Mouse (Mus musculus) myocyte (in vitro differentiated cells): ENCODE measurements around the gene Ankrd6. TPM values are rescaled to one million over a fixed set of nuclear protein-coding genes. Genes with fewer than 3 reads are reported as not detected.
A peak's percentile ranks its signal among the peaks of the same experiment; 100 is the strongest.

Source experiments
- H3K27me3 ChIP-seq: one replicate; pipeline ENCODE4 v1.6.1; 2011; ENCODE audit not compliant: control insufficient read depth, insufficient read depth, insufficient read length
- H3K36me3 ChIP-seq: one replicate; pipeline ENCODE4 v1.6.1; 2011; ENCODE audit not compliant: control insufficient read depth, insufficient read depth
- H3K4me2 ChIP-seq: one replicate; pipeline ENCODE4 v1.6.1; 2011; ENCODE audit warnings: low read depth, control low read depth
- H3K4me3 ChIP-seq: one replicate; pipeline ENCODE4 v1.5.1; 2011; ENCODE audit warnings: mild to moderate bottlenecking, control low read depth, moderate library complexity
- H3K79me2 ChIP-seq: one replicate; pipeline ENCODE4 v1.6.1; 2011; ENCODE audit not compliant: control insufficient read depth, insufficient read depth
- H3ac ChIP-seq: one replicate; pipeline ENCODE4 v1.6.1; 2011; ENCODE audit not compliant: control insufficient read depth, insufficient read length
- CEBPB ChIP-seq: IDR thresholded peaks from 2 replicates; pipeline ENCODE4 v1.6.1; 2011; ENCODE audit warnings: mild to moderate bottlenecking, moderate library complexity; ENCODE audit not compliant: poor library complexity, insufficient read depth, severe bottlenecking
- E2F4 ChIP-seq: IDR thresholded peaks from one replicate; pipeline ENCODE4 v1.6.1; 2011; ENCODE audit warnings: mild to moderate bottlenecking, control low read depth, moderate library complexity; ENCODE audit not compliant: insufficient read depth
- MAX ChIP-seq: IDR thresholded peaks from one replicate; pipeline ENCODE4 v1.6.1; 2011; ENCODE audit warnings: low read depth, mild to moderate bottlenecking, control low read depth
- MYOD1 ChIP-seq, 3 experiments: IDR thresholded peaks; one replicate each; pipeline ENCODE4 v1.6.1; 2011; ENCODE audit warnings: control low read depth in 2 of 3, low read depth in 2 of 3, mild to moderate bottlenecking in 2 of 3, moderate library complexity in 1 of 3; ENCODE audit not compliant: insufficient read length in 2 of 3, control insufficient read depth in 1 of 3
- MYOG ChIP-seq, 3 experiments: IDR thresholded peaks; one replicate each; pipeline ENCODE4 v1.6.1; 2011; ENCODE audit warnings: control low read depth in 2 of 3, low read depth in 2 of 3, mild to moderate bottlenecking in 2 of 3; ENCODE audit not compliant: insufficient read length in 2 of 3, control insufficient read depth in 1 of 3, insufficient read depth in 1 of 3
- POLR2A ChIP-seq: IDR thresholded peaks from one replicate; pipeline ENCODE4 v1.6.1; 2011; ENCODE audit warnings: low read depth, mild to moderate bottlenecking, control low read depth, moderate library complexity; ENCODE audit not compliant: insufficient read length
- POLR2AphosphoS2 ChIP-seq: IDR thresholded peaks from one replicate; pipeline ENCODE4 v1.6.1; 2011; ENCODE audit warnings: low read depth, control low read depth; ENCODE audit not compliant: insufficient read length
- REST ChIP-seq: IDR thresholded peaks from one replicate; pipeline ENCODE4 v1.6.1; 2011; ENCODE audit warnings: mild to moderate bottlenecking, control low read depth, moderate library complexity; ENCODE audit not compliant: insufficient read depth, insufficient read length
- SRF ChIP-seq: IDR thresholded peaks from one replicate; pipeline ENCODE4 v1.6.1; 2011; ENCODE audit warnings: low read depth; ENCODE audit not compliant: control insufficient read depth, insufficient read length
- TCF12 ChIP-seq: IDR thresholded peaks from one replicate; pipeline ENCODE4 v1.6.1; 2011; ENCODE audit warnings: mild to moderate bottlenecking, control low read depth; ENCODE audit not compliant: poor library complexity, insufficient read depth, severe bottlenecking
- TCF3 ChIP-seq: IDR thresholded peaks from one replicate; pipeline ENCODE4 v1.6.1; 2011; ENCODE audit warnings: low read depth, control low read depth; ENCODE audit not compliant: insufficient read length
- USF1 ChIP-seq: IDR thresholded peaks from one replicate; pipeline ENCODE4 v1.6.1; 2011; ENCODE audit warnings: low read depth, mild to moderate bottlenecking, control low read depth, moderate library complexity
- polyA plus RNA-seq: library from polyadenylated mRNA; unstranded; fragments of >200 nt; fragmentation: generic; extraction: Trizol; gene quantifications from one replicate; pipeline ENCODE4 v1.2.1, GENCODE M21; 2012; ENCODE audit warnings: missing spikeins

Gene Ankrd6
- polyA plus RNA-seq, 1 experiment, result 0.31 TPM

DNA sequence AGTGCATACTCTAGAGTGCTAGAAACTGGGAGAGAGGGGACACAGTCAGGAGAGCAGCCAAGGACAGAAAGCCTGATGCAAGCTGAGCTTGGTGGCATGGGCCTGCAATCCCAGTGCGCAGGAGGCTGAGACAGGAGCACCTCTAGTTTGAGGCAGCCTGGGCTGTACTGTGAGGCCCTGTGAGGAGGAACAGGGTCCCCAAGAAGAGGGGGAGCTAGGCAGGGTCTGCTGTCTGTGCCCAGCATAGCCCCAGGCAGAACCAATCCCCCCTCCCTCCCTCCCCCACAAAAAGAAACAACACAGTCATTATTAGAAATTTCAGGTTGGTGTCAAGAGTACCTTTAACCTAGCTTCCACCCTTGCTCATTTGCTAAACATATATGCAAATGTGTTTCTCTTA lies 27.8 kb downstream of the Ankrd6 start:
- H3ac ChIP-seq, result no peak overlapping the region
- H3K4me3 ChIP-seq, result no peak overlapping the region
- no peak for TF ChIP-seq SRF
- no peak for TF ChIP-seq TCF12
- TF ChIP-seq POLR2A, result no peak
- no peak overlapping the region for H3K4me2 ChIP-seq
- no peaks in the 10 kb centered on the region for H3K36me3 ChIP-seq
- H3K27me3 ChIP-seq, result no peaks in the 10 kb centered on the region
- H3K79me2 ChIP-seq, result no peaks in the 10 kb centered on the region

DNA sequence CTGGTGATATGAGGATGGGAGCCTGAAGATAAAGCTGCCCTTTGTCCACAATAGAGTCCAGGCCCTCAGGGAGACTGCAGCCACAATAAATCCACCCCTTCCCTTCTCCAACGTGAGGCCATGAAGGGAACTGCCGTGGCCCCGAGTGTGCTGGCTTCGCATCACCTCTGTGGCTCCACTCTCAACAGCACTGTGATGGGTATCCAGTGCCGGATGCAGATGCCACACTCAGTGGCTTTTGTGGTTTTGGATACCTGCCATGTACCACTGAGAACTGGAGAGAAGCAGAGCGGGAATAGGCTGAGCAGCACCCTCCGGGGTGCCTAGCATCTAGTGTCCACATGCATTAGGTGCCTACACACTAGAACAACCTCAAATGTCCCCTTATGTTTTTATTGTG lies 29.8 kb downstream of the Ankrd6 start:
- Histone ChIP-seq H3K79me2 (no peaks in the 10 kb centered on the region), H3K4me2 (no peak overlapping the region), H3K36me3 (no peaks in the 10 kb centered on the region), H3ac (no peak overlapping the region), H3K4me3 (no peak overlapping the region), H3K27me3 (no peaks in the 10 kb centered on the region)
- no peak for TF ChIP-seq MYOG (IDR thresholded peaks at IDR 0.05; ENCODE audit: control insufficient read depth in 1 of 3, insufficient read depth in 1 of 3, insufficient read length in 2 of 3, low read depth in 2 of 3)
- no peak for TF ChIP-seq MAX
- no peak for TF ChIP-seq CEBPB

DNA sequence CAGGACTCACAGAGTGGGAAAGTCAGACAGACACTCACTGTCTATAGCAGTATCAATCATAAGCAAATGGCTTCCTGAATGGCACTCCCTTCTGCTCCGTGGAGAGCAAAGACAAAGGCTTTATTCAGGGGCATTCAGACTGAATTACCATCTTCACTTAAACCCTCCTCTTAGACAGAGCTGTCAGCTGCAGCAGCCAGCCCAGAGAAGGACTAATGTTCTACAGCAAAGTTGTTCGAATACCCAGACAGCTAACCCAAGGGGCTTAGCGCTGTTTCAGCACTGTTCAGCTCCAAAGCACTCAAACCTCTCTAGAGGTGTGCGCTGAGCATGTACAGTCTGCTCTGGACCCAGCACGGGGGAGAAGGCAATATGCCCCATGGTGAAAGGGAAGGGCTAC lies 32.1 kb downstream of the Ankrd6 start:
- no peaks in the 10 kb centered on the region for H3K27me3 ChIP-seq
- no peaks in the 10 kb centered on the region for H3K36me3 ChIP-seq
- TF ChIP-seq REST, result no peak
- no peak for TF ChIP-seq CEBPB
- no peak for TF ChIP-seq TCF12
- TF ChIP-seq POLR2A, result no peak
- TF ChIP-seq E2F4, result no peak
- TF ChIP-seq SRF, result no peak
- TF ChIP-seq MYOG (IDR thresholded peaks at IDR 0.05; ENCODE audit: control insufficient read depth in 1 of 3, insufficient read depth in 1 of 3, insufficient read length in 2 of 3, low read depth in 2 of 3), result no peak
- TF ChIP-seq MYOD1 (IDR thresholded peaks at IDR 0.05; ENCODE audit: control insufficient read depth in 1 of 3, insufficient read length in 2 of 3, low read depth in 2 of 3), result no peak
- TF ChIP-seq USF1, result no peak
- no peak for TF ChIP-seq POLR2AphosphoS2
- TF ChIP-seq TCF3, result no peak
- TF ChIP-seq MAX, result no peak
- H3K4me3 ChIP-seq, result no peak overlapping the region
- no peaks in the 10 kb centered on the region for H3K79me2 ChIP-seq
- H3K4me2 ChIP-seq, result no peak overlapping the region
- H3ac ChIP-seq, result no peak overlapping the region

DNA sequence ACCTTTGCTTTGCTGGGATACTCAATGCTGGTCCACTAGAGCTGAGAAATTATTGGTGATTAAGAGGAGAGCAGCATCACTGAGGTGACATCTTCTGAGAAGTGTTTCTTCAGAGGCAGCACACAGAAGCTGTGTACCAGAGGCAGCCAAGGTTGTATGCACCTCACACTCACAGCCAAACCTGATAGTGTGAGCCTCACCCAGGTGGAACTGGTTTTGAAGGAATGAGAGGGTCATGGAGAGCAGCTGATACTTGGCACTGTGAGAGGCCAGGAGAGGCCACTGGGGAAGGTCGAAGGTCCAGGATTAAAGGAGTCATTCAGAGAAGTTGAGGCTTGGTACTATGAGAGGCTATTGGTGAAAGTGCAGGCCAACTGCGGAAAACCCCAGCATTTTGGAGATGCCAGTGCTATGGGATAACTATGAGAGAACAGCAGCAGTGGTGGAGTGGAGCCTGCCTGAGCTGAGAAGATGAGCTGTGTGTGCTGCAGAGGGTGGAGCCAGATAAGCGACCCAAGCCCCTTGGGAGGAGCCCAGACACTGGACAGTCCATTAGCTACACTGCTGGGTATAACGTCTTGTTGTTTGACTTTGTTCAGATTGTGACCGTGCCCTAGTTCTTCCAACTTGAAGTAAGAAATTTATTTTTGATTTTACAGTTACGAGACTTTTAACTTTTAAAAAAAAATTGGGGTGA lies 33.8 kb downstream of the Ankrd6 start:
- Histone ChIP-seq H3K4me2 (no peak overlapping the region), H3K79me2 (no peaks in the 10 kb centered on the region), H3K4me3 (no peak overlapping the region), H3ac (no peak overlapping the region), H3K27me3 (no peaks in the 10 kb centered on the region), H3K36me3 (no peaks in the 10 kb centered on the region)
- TF ChIP-seq REST (no peak), MYOG (IDR thresholded peaks at IDR 0.05; ENCODE audit: control insufficient read depth in 1 of 3, insufficient read depth in 1 of 3, insufficient read length in 2 of 3, low read depth in 2 of 3) (no peak), TCF12 (no peak), CEBPB (no peak), MAX (no peak), E2F4 (no peak), POLR2AphosphoS2 (no peak)

DNA sequence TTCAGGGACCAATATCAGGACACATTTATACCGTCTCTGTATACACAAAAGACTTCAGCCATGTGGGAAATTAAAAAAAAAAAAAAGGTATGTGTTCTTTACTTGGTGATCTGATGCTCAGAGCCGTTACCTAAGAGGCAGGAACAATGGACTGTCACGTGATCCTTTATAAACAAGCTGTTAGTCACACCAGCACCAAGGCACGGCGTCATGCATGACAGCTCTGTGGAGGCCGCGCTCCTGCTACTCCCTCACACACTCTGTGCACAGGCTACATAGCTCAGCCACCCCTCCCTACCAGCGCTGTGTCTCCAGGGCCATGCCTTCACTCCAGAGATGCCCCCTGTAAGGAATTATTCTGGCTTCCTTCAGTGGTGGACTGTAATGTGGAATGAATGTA lies 34.7 kb downstream of the Ankrd6 start:
- Histone ChIP-seq H3K4me2 (no peak overlapping the region), H3ac (no peak overlapping the region), H3K79me2 (no peaks in the 10 kb centered on the region), H3K4me3 (no peak overlapping the region), H3K36me3 (no peaks in the 10 kb centered on the region), H3K27me3 (no peaks in the 10 kb centered on the region)
- TF ChIP-seq POLR2AphosphoS2 (no peak), CEBPB (no peak), MAX (no peak), USF1 (peak; percentile 51), POLR2A (no peak)

DNA sequence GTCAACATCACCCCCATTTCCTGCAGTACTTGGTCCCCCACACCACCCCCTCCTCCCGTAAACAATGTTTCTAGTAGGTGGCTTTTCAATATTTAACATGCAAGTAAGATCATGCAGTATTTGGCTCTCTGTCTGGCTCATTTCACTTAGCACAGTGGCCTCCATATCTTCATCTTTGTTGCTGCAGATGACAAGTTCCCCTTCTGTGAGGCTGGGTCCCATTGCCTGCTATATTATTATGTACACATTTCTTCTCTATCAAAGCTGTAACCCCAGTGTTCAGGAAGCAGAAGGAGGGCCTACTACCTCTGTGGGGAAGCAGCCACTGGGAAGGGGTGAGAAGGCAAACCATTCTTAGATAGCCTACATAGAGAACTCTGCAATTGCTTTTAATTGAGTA lies 40.6 kb downstream of the Ankrd6 start:
- Histone ChIP-seq H3K4me2 (no peak overlapping the region), H3K27me3 (no peaks in the 10 kb centered on the region), H3K36me3 (no peaks in the 10 kb centered on the region), H3ac (no peak overlapping the region), H3K79me2 (no peaks in the 10 kb centered on the region), H3K4me3 (no peak overlapping the region)
- TF ChIP-seq SRF (no peak), E2F4 (no peak), POLR2AphosphoS2 (no peak), MAX (no peak), CEBPB (no peak)
